Mouse (Mus musculus): Measurements from ENCODE around the gene Gm572. TPM values are rescaled to one million over a fixed set of nuclear protein-coding genes. Genes with fewer than 3 reads are reported as not detected.

Gm572 gene
- polyA plus RNA-seq, 1 experiment from 2014 or later, result not detected

DNA sequence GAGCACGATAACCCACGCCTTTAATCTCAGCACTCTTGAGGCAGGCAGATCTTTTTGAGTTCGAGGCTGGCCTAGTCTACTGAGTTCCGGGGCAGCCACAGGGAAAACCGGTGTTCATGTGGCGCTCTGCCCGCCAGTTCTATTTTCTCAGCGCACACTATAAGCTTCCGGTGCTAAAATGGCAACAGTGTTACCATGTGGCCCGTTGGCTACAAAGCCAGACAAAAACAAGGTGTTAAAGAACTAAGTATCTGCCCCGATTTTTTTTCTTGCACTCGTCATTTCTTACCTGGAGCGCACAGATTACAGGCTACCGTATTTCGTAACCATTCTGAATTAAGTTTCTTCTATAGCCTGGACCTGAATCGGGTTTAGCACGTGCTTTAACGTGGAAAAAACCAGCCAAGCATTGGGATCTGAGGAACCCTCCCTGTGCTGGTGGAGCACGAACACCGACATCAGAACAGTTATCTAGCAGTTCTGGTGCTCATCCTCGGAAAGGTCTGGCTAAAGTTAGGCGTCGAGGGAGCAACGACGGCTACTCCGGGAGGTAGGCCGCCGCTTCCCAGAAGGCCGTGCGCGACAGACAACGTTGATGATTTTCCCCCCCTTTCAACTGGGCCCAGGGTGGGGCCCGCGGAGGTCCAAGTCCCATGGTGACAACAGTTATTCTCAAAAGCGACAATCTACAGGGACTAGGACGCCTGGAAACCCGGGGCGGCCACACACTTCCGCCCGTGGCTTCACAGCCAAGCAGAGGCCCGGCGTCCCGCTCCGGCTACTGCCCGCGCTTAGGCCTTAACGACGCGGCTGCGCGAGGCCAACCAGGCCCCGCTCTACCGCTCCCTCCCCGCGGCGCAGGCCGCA lies 17.1 kb upstream of the Gm572 start:
- H3K27me3 ChIP-seq, result no peaks in the 10 kb centered on the region
- WGBS (ENCODE audit: insufficient replicate concordance), result under 1% methylated on average over 57 of the region's 57 CpGs
- DNase-seq, result peak; percentile 20
- peak overlapping the region; percentile 93 for H3K9ac ChIP-seq
- peak; percentile 70 for ATAC-seq (ENCODE audit: low read depth)
- peak overlapping the region; percentile 92 for H3K27ac ChIP-seq
- H3K4me1 ChIP-seq (replicated peaks), result peaks cover 45% of the 10 kb centered on the region
- peak overlapping the region; percentile 79 for H3K4me2 ChIP-seq
- peak overlapping the region; percentile 86 for H3K4me3 ChIP-seq (replicated peaks)
- H3K36me3 ChIP-seq, result peaks cover 42% of the 10 kb centered on the region
- H3K9me3 ChIP-seq (replicated peaks), result no peaks in the 10 kb centered on the region

- ATAC-seq (ENCODE audit: low read depth) (peak; percentile 91), DNase-seq (peak; percentile 91)
- Histone ChIP-seq H3K4me3 (replicated peaks) (peak within 1 kb of the TSS; percentile 86), H3K4me1 (replicated peaks) (peaks cover 40% of the 10 kb centered on the region), H3K9ac (peak within 1 kb of the TSS; percentile 93), H3K27ac (peak within 1 kb of the TSS; percentile 92), H3K4me2 (peak within 1 kb of the TSS; percentile 79), H3K36me3 (peaks cover 35% of the 10 kb centered on the region), H3K27me3 (no peaks in the 10 kb centered on the region), H3K9me3 (replicated peaks) (no peaks in the 10 kb centered on the region)
- 0% methylated on average over 51 of the region's 51 CpGs for WGBS (ENCODE audit: insufficient replicate concordance)
Observed at GRCm38 (mm10) chr4:148626623-148627185, 16.4 kb upstream of the Gm572 start, which contains the start of gene Tardbp. Tardbp (minus strand) TSS chr4:148627019.

DNA sequence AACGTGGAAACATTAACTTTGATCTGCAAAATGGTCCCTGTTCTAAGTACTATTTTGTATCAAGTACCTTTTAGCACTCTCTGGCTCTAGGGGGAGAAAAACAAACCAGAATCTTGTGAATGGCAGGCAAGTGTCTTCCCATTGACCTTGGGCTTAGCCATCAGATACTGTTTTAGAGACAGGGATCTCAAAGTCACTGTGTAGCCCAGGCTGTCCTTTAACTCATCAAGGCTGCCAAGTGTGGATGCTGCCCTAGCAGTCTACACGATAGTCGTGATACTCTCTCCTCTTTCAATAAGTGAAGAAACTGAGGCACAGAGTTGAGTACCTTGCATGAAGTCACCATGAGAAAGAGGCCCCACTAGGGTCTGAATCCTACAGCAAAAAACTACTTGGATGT lies 15.9 kb upstream of the Gm572 start:
- ATAC-seq (ENCODE audit: low read depth) (0 out of 2 replicates have a peak, but pooled peaks have one; percentile 3), DNase-seq (no peak)
- H3K27ac ChIP-seq, result peak overlapping the region; percentile 92; the same call in 1 of the 2 replicates
- H3K4me1 ChIP-seq (replicated peaks), result peaks cover 37% of the 10 kb centered on the region
- H3K4me2 ChIP-seq, result peak overlapping the region; percentile 79
- peaks cover 30% of the 10 kb centered on the region for H3K36me3 ChIP-seq
- H3K27me3 ChIP-seq, result no peaks in the 10 kb centered on the region
- WGBS (ENCODE audit: insufficient replicate concordance), result 59% methylated on average over 3 of the region's 3 CpGs
- peak overlapping the region; percentile 57 for H3K9ac ChIP-seq
- H3K9me3 ChIP-seq (replicated peaks), result no peaks in the 10 kb centered on the region
- peak overlapping the region; percentile 86 for H3K4me3 ChIP-seq (replicated peaks)

GRCm38 (mm10) chr4:148632013-148632692 lies 11.0 kb upstream of the Gm572 start:
- no peak for DNase-seq
- H3K36me3 ChIP-seq, result no peaks in the 10 kb centered on the region
- H3K4me1 ChIP-seq (replicated peaks), result peaks cover 18% of the 10 kb centered on the region
- 66% methylated on average over 3 of the region's 3 CpGs for WGBS (ENCODE audit: insufficient replicate concordance)
- H3K9ac ChIP-seq, result no peak overlapping the region
- ATAC-seq (ENCODE audit: low read depth), result no peak
- no peak overlapping the region for H3K27ac ChIP-seq
- no peak overlapping the region for H3K4me2 ChIP-seq
- no peaks in the 10 kb centered on the region for H3K9me3 ChIP-seq (replicated peaks)
- no peaks in the 10 kb centered on the region for H3K27me3 ChIP-seq
- no peak overlapping the region for H3K4me3 ChIP-seq (replicated peaks)

DNA sequence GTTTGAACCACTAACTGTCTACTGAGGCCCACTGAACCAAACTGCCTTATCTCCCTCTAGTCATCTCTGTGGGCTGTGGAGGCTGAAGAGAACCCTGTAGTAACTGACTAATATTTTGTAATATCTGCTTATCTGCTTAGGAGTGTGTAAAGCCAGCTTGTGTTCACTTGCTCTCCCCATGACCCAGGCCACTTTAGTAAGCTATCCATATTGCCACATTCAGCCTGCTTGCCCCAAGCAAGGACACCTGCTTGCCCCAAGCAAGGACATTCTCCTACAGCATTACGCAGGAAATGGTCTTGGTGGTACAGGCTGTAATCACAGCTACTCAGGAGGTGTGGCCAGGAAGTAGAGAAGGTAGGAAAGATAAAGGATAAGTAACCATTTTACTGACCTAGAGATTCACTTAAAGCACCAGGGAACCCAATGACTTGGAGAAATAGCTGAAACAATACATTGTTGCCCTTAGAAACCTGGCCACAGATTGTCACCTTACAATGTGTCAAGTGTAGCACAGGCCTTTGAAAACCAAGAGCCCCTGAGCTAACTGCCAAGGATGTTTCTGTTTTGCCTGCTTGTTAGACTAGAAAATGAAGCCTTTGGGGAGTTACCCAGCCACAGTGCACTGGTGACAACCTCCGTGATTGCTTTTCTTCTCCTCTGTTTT lies 9.6 kb upstream of the Gm572 start:
- ATAC-seq (ENCODE audit: low read depth), result peak; percentile 62
- no peak for DNase-seq
- Histone ChIP-seq H3K9ac (no peak overlapping the region), H3K4me2 (no peak overlapping the region), H3K9me3 (replicated peaks) (no peaks in the 10 kb centered on the region), H3K4me1 (replicated peaks) (peaks cover 15% of the 10 kb centered on the region), H3K27me3 (no peaks in the 10 kb centered on the region), H3K4me3 (replicated peaks) (no peak overlapping the region), H3K36me3 (no peaks in the 10 kb centered on the region), H3K27ac (no peak overlapping the region)
- WGBS (ENCODE audit: insufficient replicate concordance), result 31% methylated on average over 2 of the region's 2 CpGs

GRCm38 (mm10) chr4:148635309-148635708 lies 7.8 kb upstream of the Gm572 start:
- Histone ChIP-seq H3K4me1 (replicated peaks) (peaks cover 19% of the 10 kb centered on the region), H3K4me3 (replicated peaks) (no peak overlapping the region), H3K9me3 (replicated peaks) (no peaks in the 10 kb centered on the region), H3K9ac (no peak overlapping the region), H3K27ac (no peak overlapping the region), H3K27me3 (no peaks in the 10 kb centered on the region), H3K36me3 (no peaks in the 10 kb centered on the region), H3K4me2 (no peak overlapping the region)
- WGBS (ENCODE audit: insufficient replicate concordance), result 65% methylated on average over 2 of the region's 2 CpGs
- ATAC-seq (ENCODE audit: low read depth) (no peak), DNase-seq (no peak)

DNA sequence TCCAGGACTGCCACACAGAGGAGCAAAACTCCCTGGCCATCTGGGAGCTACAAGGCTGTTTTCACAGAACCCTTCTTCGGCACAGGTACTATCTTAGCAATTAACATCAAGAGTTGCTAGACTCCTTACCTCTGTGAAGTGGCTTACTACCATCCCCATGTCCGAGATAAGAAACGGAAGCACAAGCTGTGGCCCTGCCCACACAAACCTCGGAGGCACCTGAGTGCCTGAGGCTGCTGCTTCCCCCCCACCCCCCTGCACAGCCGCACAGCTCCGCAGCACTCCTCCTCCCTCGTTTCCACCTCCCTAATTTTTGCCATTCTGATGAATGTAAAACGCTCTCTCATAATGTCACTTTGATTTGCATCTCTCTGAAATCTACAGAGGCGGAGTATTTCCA lies 4.8 kb upstream of the Gm572 start:
- no peaks in the 10 kb centered on the region for H3K27me3 ChIP-seq
- H3K9me3 ChIP-seq (replicated peaks), result no peaks in the 10 kb centered on the region
- H3K27ac ChIP-seq, result no peak overlapping the region
- H3K9ac ChIP-seq, result no peak overlapping the region
- peaks cover 13% of the 10 kb centered on the region for H3K4me1 ChIP-seq (replicated peaks)
- no peak overlapping the region for H3K4me2 ChIP-seq
- ATAC-seq (ENCODE audit: low read depth), result no peak
- H3K36me3 ChIP-seq, result no peaks in the 10 kb centered on the region
- H3K4me3 ChIP-seq (replicated peaks), result no peak overlapping the region
- 23% methylated on average over 9 of the region's 9 CpGs for WGBS (ENCODE audit: insufficient replicate concordance)
- DNase-seq, result no peak

GRCm38 (mm10) chr4:148639455-148639854 lies 3.7 kb upstream of the Gm572 start:
- Histone ChIP-seq H3K9ac (no peak overlapping the region), H3K9me3 (replicated peaks) (no peaks in the 10 kb centered on the region), H3K36me3 (no peaks in the 10 kb centered on the region), H3K4me1 (replicated peaks) (peaks cover 15% of the 10 kb centered on the region), H3K27me3 (no peaks in the 10 kb centered on the region), H3K4me3 (replicated peaks) (no peak overlapping the region), H3K27ac (no peak overlapping the region), H3K4me2 (no peak overlapping the region)
- ATAC-seq (ENCODE audit: low read depth), result no peak
- no peak for DNase-seq
- WGBS (ENCODE audit: insufficient replicate concordance), result 58% methylated on average over 2 of the region's 2 CpGs

DNA sequence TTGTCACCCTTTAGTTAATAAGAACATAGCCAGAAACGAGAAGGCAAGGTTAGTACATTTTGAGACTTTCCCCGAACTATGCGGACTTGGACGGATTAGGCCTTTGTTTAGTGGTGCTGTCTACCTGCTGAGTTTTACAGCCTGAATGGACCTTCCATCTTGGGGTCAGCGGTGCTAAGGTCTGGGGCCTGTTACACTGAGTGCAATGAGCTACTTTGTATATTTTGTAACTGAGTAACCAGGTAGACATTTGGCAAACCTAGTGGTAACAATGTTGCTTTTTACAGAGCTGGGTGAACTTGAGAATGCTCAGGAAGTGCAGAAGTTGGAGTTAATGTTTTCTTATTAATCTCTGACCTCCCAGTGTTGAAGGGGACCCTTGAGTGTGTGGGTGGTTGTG lies 2.0 kb upstream of the Gm572 start:
- H3K36me3 ChIP-seq, result no peaks in the 10 kb centered on the region
- H3K4me1 ChIP-seq (replicated peaks), result peaks cover 15% of the 10 kb centered on the region
- 70% methylated on average over 5 of the region's 5 CpGs for WGBS (ENCODE audit: insufficient replicate concordance)
- H3K27me3 ChIP-seq, result no peaks in the 10 kb centered on the region
- H3K27ac ChIP-seq, result no peak overlapping the region
- no peak overlapping the region for H3K4me3 ChIP-seq (replicated peaks)
- no peak overlapping the region for H3K4me2 ChIP-seq
- no peak overlapping the region for H3K9ac ChIP-seq
- 0 out of 2 replicates have a peak, but pooled peaks have one; percentile 24 for ATAC-seq (ENCODE audit: low read depth)
- H3K9me3 ChIP-seq (replicated peaks), result no peaks in the 10 kb centered on the region
- DNase-seq, result no peak

DNA sequence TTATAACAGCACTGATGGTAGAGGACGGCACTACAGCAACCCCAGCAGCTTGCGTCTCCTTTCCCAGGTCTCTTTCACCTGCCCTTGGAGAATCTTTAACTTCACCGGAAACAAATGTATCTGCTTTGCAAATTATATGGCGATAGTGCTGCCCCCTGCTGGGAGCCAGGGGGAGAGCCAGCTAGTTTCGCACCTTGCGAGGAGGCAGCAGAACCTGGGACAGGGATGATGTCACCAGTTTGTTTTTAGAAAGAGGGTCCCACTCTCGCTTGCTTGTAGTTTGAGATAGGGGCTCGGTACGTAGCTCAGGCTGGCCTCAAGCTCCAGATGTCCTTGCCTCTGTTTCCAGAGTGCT lies 1.0 kb downstream of the Gm572 start:
- ATAC-seq (ENCODE audit: low read depth) (no peak; the same call in 1 of the 2 replicates), DNase-seq (peak; percentile 51)
- Histone ChIP-seq H3K27me3 (no peaks in the 10 kb centered on the region), H3K36me3 (no peaks in the 10 kb centered on the region), H3K9me3 (replicated peaks) (no peaks in the 10 kb centered on the region), H3K9ac (no peak overlapping the region), H3K4me1 (replicated peaks) (peaks cover 10% of the 10 kb centered on the region), H3K27ac (no peak overlapping the region), H3K4me3 (replicated peaks) (peak overlapping the region; percentile 10; the same call in 1 of the 2 replicates), H3K4me2 (peak overlapping the region; percentile 45)
- 4% methylated on average over 9 of the region's 9 CpGs for WGBS (ENCODE audit: insufficient replicate concordance)

- WGBS (ENCODE audit: insufficient replicate concordance), result 66% methylated on average over 6 of the region's 6 CpGs
- Histone ChIP-seq H3K4me3 (replicated peaks) (no peak overlapping the region), H3K27me3 (no peaks in the 10 kb centered on the region), H3K27ac (no peak overlapping the region), H3K9me3 (replicated peaks) (no peaks in the 10 kb centered on the region), H3K36me3 (no peaks in the 10 kb centered on the region), H3K9ac (no peak overlapping the region), H3K4me1 (replicated peaks) (peaks cover 6% of the 10 kb centered on the region), H3K4me2 (no peak overlapping the region)
- DNase-seq (no peak), ATAC-seq (ENCODE audit: low read depth) (no peak)
Observed at GRCm38 (mm10) chr4:148644926-148645325, 1.8 kb downstream of the Gm572 start.
